Mouse (Mus musculus): Measurements from ENCODE around the gene Tdg. TPM values are rescaled to one million over a fixed set of nuclear protein-coding genes. Genes with fewer than 3 reads are reported as not detected.
A peak's percentile ranks its signal among the peaks of the same experiment; 100 is the strongest.

The Tdg gene
- polyA plus RNA-seq, 1 experiment from 2014 or later: 247 TPM

- Histone ChIP-seq H3K4me1 (no peaks in the 10 kb centered on the region), H3K4me3 (no peak overlapping the region), H3K27me3 (no peaks in the 10 kb centered on the region), H3K36me3 (no peaks in the 10 kb centered on the region), H3K27ac (no peak overlapping the region), H3K9me3 (replicated peaks) (no peaks in the 10 kb centered on the region), H3K4me2 (replicated peaks) (no peak overlapping the region), H3K9ac (no peak overlapping the region)
- WGBS: 72% methylated on average over 6 of the region's 6 CpGs
- no peak for ATAC-seq (ENCODE audit: low FRiP score)
These were observed 40.6 kb downstream of the Tdg start for GRCm38 (mm10) chr10:82670205-82670604.

DNA sequence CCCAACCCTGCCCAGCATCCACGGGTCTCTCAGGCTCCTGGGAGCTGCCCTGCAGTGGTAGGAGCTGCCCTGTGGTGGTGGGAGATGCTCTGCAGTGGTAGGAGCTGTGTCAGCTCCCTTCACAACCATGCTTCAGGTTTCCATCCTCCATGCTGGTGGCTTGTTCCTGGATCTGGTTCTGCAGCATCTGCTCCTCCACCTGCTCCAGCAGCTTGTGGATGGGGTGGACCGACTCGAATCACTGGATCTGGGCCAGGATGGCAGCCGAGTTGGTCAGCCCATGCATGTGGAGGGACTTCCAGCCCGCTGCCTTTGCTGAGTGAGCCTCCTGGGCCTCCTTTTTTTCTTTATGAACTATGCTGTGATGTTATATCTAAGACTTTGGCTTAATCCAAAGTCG, 47.3 kb downstream of the Tdg start:
- WGBS: 83% methylated on average over 6 of the region's 6 CpGs
- no peaks in the 10 kb centered on the region for H3K36me3 ChIP-seq
- H3K4me1 ChIP-seq: no peaks in the 10 kb centered on the region
- no peak overlapping the region for H3K4me3 ChIP-seq
- no peaks in the 10 kb centered on the region for H3K27me3 ChIP-seq
- H3K27ac ChIP-seq: no peak overlapping the region
- H3K9me3 ChIP-seq (replicated peaks): no peaks in the 10 kb centered on the region
- ATAC-seq (ENCODE audit: low FRiP score): no peak
- H3K9ac ChIP-seq: no peak overlapping the region
- no peak overlapping the region for H3K4me2 ChIP-seq (replicated peaks)

- H3K27me3 ChIP-seq: no peaks in the 10 kb centered on the region
- H3K4me1 ChIP-seq: no peaks in the 10 kb centered on the region
- 86% methylated on average over 5 of the region's 5 CpGs for WGBS
These were observed 51.1 kb downstream of the Tdg start for GRCm38 (mm10) chr10:82680769-82681168.

DNA sequence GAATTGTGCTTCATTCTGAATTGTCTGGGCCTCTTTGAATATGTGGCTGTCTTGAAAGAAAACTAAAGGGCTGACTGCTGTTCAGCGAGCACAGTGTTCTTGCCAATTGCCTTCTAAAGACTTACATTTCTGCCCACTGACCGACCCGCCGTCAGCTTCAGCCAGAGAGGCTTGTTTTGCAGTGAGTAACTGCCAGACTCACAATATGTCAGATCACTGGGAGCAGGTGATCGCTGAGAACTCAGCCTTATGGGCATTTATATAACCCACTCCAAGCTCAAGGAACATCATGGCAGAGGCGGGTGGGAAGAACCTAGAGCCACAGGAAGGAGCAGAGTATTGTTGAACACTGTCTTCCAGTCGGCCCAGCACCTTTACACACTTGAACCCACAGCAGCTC, 52.0 kb downstream of the Tdg start:
- no peak overlapping the region for H3K4me3 ChIP-seq
- H3K27ac ChIP-seq: no peak overlapping the region
- H3K4me2 ChIP-seq (replicated peaks): no peak overlapping the region
- WGBS: 83% methylated on average over 7 of the region's 7 CpGs
- H3K9me3 ChIP-seq (replicated peaks): no peaks in the 10 kb centered on the region
- ATAC-seq (ENCODE audit: low FRiP score): no peak
- H3K9ac ChIP-seq: no peak overlapping the region
- H3K4me1 ChIP-seq: no peaks in the 10 kb centered on the region
- H3K36me3 ChIP-seq: no peaks in the 10 kb centered on the region
- no peaks in the 10 kb centered on the region for H3K27me3 ChIP-seq

More at GRCm38 (mm10) chr10:82680769-82681168, 51.1 kb downstream of the Tdg start:
- Histone ChIP-seq H3K9ac (no peak overlapping the region), H3K9me3 (replicated peaks) (no peaks in the 10 kb centered on the region), H3K27ac (no peak overlapping the region), H3K4me3 (no peak overlapping the region), H3K4me2 (replicated peaks) (no peak overlapping the region), H3K36me3 (no peaks in the 10 kb centered on the region)
- ATAC-seq (ENCODE audit: low FRiP score): no peak

- Histone ChIP-seq H3K27me3 (no peaks in the 10 kb centered on the region), H3K27ac (no peak overlapping the region), H3K4me3 (no peak overlapping the region), H3K4me1 (peaks cover under 1% of the 10 kb centered on the region; the same call in 1 of the 2 replicates), H3K36me3 (no peaks in the 10 kb centered on the region), H3K9me3 (replicated peaks) (no peaks in the 10 kb centered on the region), H3K4me2 (replicated peaks) (no peak overlapping the region), H3K9ac (no peak overlapping the region)
- ATAC-seq (ENCODE audit: low FRiP score): no peak
- 81% methylated on average over 2 of the region's 2 CpGs for WGBS
These were observed 55.8 kb downstream of the Tdg start for GRCm38 (mm10) chr10:82685440-82685839.

DNA sequence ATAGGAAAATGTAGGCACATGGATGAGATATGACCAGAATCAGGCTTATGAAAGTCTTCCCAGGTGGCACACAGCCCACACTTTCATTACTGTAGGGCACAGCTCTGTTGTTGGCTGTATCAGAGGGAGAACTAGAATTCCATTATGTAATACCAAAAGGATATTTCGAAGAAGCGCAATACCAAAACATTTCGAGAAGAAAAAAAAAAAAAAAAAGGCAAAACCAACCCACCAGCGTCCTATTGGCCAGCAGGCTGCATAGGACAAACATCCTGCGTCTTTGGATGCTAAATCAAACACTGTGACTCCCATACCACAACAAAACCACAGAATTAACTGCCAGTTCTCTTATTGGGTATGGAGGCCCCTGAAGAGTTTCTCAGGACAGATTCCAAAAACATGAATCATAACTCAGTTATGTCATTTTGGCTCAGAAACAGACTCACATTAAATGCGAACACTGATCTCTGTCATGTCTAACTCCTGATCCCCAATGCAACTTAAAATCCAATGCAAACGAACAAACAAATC, 60.1 kb downstream of the Tdg start:
- WGBS: 77% methylated on average over 7 of the region's 7 CpGs

GRCm38 (mm10) chr10:82690494-82690893, 60.9 kb downstream of the Tdg start, which contains the start of gene Glt8d2:
Gene Glt8d2, minus strand, starts transcription at chr10:82690650.
- no peak for ATAC-seq (ENCODE audit: low FRiP score)
- Histone ChIP-seq H3K4me2 (replicated peaks) (peak within 1 kb of the TSS; percentile 38), H3K36me3 (no peaks in the 10 kb centered on the region), H3K27me3 (no peaks in the 10 kb centered on the region), H3K4me3 (peak within 1 kb of the TSS; percentile 11; the same call in 1 of the 2 replicates), H3K27ac (peak within 1 kb of the TSS; percentile 52), H3K4me1 (peaks cover 3% of the 10 kb centered on the region; the same call in 1 of the 2 replicates), H3K9ac (no peak within 1 kb of the TSS), H3K9me3 (replicated peaks) (no peaks in the 10 kb centered on the region)
- 12% methylated on average over 14 of the region's 14 CpGs for WGBS

More for the DNA sequence above, 60.1 kb downstream of the Tdg start:
- Histone ChIP-seq H3K27me3 (no peaks in the 10 kb centered on the region), H3K9ac (no peak overlapping the region), H3K4me1 (peaks cover 3% of the 10 kb centered on the region; the same call in 1 of the 2 replicates), H3K4me2 (replicated peaks) (no peak overlapping the region), H3K36me3 (no peaks in the 10 kb centered on the region), H3K27ac (no peak overlapping the region), H3K9me3 (replicated peaks) (no peaks in the 10 kb centered on the region), H3K4me3 (peak overlapping the region; percentile 11; the same call in 1 of the 2 replicates)
- ATAC-seq (ENCODE audit: low FRiP score): no peak

DNA sequence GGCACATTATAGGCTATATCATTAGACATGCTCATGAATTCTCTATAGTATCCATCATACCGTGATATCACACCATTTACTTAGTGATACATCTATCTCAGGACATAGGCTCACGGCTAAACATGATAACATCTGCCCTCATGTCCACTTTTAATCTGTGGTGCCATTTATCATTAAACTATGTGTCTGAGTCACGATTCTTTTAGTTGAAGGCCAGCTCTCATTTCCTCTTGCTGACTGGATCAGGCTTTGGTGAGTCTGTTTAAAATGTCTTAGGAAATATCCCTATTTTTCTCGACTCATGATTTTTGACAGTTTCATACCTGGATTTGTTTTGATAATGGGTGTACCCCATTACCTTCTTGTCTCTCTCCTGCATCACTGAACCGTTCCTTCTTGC, 66.3 kb downstream of the Tdg start, which contains the start of gene Hcfc2:
Gene Hcfc2 (plus strand): TSS at position 205 of the 400 bp plus-strand sequence.
- no peak within 1 kb of the TSS for H3K4me2 ChIP-seq (replicated peaks)
- H3K36me3 ChIP-seq: no peaks in the 10 kb centered on the region
- H3K4me3 ChIP-seq: no peak within 1 kb of the TSS
- H3K9me3 ChIP-seq (replicated peaks): no peaks in the 10 kb centered on the region
- ATAC-seq (ENCODE audit: low FRiP score): no peak
- no peaks in the 10 kb centered on the region for H3K27me3 ChIP-seq
- H3K27ac ChIP-seq: no peak within 1 kb of the TSS
- H3K9ac ChIP-seq: no peak within 1 kb of the TSS
- WGBS: 81% methylated on average over 5 of the region's 5 CpGs
- peaks cover 14% of the 10 kb centered on the region for H3K4me1 ChIP-seq

DNA sequence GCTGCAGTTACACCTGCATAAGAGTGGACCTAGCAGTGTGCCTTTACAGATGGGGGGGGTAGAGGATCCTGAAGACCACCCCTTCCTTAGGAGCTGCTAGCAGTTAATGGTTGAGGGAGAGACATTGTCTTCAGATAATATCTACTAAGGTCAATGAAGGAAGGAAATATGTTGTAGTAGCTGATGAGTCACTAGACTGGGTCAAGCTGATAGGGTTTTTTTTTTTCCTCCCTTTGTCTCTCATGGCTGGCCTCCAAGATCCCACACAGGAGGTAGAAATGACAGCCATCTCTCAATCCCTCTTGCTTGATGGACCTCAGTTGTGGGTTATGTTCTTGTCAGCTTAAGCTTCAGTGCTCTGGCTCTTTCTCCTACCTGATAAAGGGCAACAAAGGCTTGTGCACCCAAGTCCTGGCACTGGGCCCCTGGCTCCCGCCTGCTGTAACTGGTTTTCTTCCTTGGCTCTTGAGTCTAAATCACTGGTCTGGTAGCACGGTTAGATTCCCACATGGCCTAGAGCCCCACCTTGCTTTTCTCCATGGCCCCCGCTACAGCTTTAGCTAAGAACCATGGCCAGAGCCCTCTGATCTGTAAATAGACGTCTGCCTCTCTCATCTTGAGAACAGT, 66.9 kb downstream of the Tdg start:
- Histone ChIP-seq H3K9ac (no peak overlapping the region), H3K4me2 (replicated peaks) (no peak overlapping the region), H3K27me3 (no peaks in the 10 kb centered on the region), H3K27ac (no peak overlapping the region), H3K9me3 (replicated peaks) (no peaks in the 10 kb centered on the region), H3K4me3 (no peak overlapping the region), H3K4me1 (peaks cover 14% of the 10 kb centered on the region), H3K36me3 (no peaks in the 10 kb centered on the region)
- WGBS: 70% methylated on average over 4 of the region's 4 CpGs
- ATAC-seq (ENCODE audit: low FRiP score): no peak

GRCm38 (mm10) chr10:82697305-82697898, 67.8 kb downstream of the Tdg start:
- ATAC-seq (ENCODE audit: low FRiP score): no peak
- Histone ChIP-seq H3K9me3 (replicated peaks) (no peaks in the 10 kb centered on the region), H3K9ac (no peak overlapping the region), H3K4me2 (replicated peaks) (no peak overlapping the region), H3K27ac (no peak overlapping the region), H3K4me1 (peaks cover 14% of the 10 kb centered on the region), H3K4me3 (no peak overlapping the region), H3K36me3 (peaks cover 4% of the 10 kb centered on the region; the same call in 1 of the 2 replicates), H3K27me3 (no peaks in the 10 kb centered on the region)
- 87% methylated on average over 3 of the region's 3 CpGs for WGBS

GRCm38 (mm10) chr10:82698712-82699261, 69.2 kb downstream of the Tdg start:
- H3K4me1 ChIP-seq: peaks cover 14% of the 10 kb centered on the region
- peaks cover 4% of the 10 kb centered on the region; the same call in 1 of the 2 replicates for H3K36me3 ChIP-seq
- H3K9me3 ChIP-seq (replicated peaks): no peaks in the 10 kb centered on the region
- peak; percentile 96 for ATAC-seq (ENCODE audit: low FRiP score)
- under 1% methylated on average over 23 of the region's 42 CpGs for WGBS
- peak overlapping the region; percentile 94 for H3K4me3 ChIP-seq
- peak overlapping the region; percentile 93 for H3K4me2 ChIP-seq (replicated peaks)
- H3K27ac ChIP-seq: peak overlapping the region; percentile 87
- H3K9ac ChIP-seq: peak overlapping the region; percentile 91
- H3K27me3 ChIP-seq: no peaks in the 10 kb centered on the region

GRCm38 (mm10) chr10:82699296-82699941, 69.8 kb downstream of the Tdg start:
- Histone ChIP-seq H3K9me3 (replicated peaks) (no peaks in the 10 kb centered on the region), H3K9ac (peak overlapping the region; percentile 91), H3K4me2 (replicated peaks) (peak overlapping the region; percentile 93), H3K27me3 (no peaks in the 10 kb centered on the region), H3K4me3 (peak overlapping the region; percentile 94), H3K36me3 (peaks cover 8% of the 10 kb centered on the region), H3K27ac (peak overlapping the region; percentile 87), H3K4me1 (peaks cover 14% of the 10 kb centered on the region)
- ATAC-seq (ENCODE audit: low FRiP score): peak; percentile 87
- under 1% methylated on average over 57 of the region's 59 CpGs for WGBS
